Mouse (Mus musculus): ENCODE results near the gene Slc17a5. TPM values are rescaled to one million over a fixed set of nuclear protein-coding genes. Genes with fewer than 3 reads are reported as not detected.
"Not testable (repeated sequence)": the region's sequence is repeated elsewhere in the genome, so short reads cannot be mapped to it uniquely, and the experiment has no call there.

Slc17a5 gene
- total RNA-seq, 2 experiments from 2014 or later = 0.94 to 4.8 TPM

DNA sequence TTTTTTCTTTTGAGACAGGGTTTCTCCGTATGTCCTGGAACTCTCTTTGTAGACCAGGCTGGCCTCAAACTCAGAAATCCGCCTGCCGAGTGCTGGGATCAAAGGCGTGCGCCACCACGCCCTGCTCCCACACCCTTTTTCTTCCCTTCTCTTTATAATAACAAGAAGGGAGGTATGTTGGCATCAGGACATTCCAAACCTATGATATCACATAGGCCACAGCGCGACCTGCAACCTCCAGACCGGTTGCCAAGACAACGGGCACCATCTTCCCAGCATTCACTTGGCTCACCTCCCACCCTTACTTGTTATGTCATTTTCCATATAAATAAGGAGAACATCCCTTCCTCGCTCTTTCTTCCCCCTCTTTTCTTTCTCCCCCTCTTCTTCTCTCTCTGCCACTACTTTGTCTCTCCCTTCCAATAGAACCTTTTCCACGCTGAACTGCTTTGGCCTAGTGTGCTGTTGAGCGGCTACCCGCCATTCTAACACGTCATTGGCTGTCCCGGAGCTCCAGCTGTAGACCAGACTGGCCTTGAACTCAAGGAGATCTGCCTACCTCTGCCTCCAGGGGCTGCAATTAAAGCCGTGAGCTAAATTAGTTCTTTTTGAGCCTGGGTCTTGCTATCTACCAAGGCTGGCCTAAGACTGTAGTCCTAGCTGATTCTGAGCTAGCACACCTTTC lies 62.2 kb downstream of the Slc17a5 start:
- ATAC-seq (replicated peaks; ENCODE audit: low FRiP score, low TSS enrichment, poor library complexity, severe bottlenecking) = no peak

DNA sequence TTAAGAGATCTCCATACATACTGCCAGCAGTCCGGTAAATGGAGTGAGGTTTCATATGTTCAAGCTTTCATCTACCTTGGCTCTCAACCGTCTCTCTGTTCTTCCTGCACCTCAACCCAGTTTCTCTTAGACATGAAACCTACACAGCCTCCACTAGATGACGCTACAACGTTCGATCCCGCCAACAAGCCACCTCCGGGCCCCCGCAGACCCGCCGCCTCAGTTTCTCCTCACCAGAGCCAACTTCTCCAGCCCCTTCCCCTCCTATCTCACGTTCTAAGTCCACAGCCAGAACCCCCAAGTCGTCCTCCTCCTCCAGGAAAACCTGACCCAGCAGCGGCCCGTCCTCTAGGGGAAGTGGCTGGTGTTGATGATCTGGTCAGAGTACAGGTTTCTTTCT lies 66.2 kb downstream of the Slc17a5 start:
- ATAC-seq (replicated peaks; ENCODE audit: low FRiP score, low TSS enrichment, poor library complexity, severe bottlenecking) = peak; percentile 84

DNA sequence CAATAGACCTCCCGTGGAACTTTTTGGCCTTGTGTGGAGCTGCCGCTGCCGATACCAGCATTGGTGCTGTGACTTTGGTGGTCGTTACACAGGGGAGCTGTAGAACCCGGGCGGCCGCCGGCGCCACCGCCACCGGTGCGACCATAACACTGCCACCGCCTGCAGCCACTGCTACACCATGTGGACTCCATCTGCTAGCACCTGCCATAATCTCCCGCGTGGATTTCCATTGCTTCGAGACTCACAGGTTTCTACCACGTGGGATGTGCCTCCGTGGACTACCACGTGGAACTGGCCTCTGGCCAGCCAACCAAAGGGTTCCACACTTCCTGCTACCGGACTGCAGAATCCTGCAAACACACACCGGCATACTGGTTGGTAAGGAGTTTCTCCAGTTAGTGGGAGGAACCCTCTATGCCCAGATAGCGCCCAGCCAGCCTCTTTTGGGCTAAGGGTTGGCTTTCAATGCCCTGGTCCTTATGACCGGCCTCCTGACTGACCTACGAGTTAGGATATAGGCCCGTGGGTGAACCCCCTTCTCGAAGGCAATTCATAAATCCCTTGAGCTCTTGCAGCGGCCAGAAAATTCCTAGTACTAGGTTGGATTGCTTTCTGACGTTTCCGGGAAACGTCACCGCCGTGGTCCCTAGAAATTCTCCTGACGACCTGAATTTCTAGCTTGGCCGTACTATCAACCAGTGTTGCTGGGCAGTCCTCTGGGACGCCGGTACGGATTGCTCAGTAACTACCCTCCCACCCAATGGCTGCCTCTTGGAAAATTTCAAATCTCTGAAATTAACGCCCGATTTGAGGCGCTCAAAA lies 66.8 kb downstream of the Slc17a5 start:
- ATAC-seq (replicated peaks; ENCODE audit: low FRiP score, low TSS enrichment, poor library complexity, severe bottlenecking) = peak; percentile 54

DNA sequence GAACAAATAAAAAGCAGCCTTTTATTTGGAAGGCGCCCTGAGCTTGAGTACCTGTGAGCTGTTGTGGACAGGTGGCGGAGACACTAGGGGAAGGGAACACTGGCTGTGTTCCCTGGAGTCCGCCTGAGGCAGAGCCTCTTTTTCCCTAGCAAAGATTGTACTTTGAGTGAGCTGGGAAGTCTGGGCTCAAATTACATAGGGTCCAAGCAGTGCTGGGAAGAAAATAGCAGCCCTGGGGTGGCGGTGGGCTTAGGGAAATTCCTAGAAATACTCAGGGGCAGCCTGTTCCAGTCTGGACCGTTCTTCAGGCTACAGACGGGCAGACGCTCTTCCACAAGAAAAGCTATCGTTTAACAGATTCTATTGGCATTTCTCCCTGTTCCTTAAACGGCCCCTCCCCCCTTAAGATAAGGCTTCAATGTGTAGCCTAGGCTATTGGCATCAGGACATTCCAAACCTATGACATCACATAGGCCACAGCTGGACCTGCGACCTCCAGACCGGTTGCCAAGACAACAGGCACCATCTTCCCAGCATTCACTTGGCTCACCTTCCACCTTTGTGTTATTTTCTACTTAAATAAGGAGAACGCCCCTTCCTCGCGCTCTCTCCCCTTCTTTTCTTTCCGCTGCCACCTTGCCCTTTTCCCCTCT lies 67.6 kb downstream of the Slc17a5 start:
- no peak for ATAC-seq (replicated peaks; ENCODE audit: low FRiP score, low TSS enrichment, poor library complexity, severe bottlenecking)

DNA sequence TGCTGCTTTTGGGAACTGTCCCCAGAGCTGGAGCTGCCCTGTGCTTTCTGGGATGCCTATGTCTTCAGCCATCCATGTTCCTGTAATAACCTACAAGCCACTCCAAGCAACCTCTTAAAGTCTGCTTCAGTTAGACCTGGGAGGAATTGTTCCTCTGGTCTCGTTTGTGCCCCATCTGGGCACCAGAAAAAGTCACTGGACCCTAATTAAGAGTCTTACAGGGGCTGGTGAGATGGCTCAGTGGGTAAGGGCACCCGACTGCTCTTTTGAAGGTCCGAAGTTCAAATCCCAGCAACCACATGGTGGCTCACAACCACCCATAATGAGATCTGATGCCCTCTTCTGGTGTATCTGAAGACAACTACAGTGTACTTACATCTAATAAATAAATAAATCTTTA lies 70.6 kb downstream of the Slc17a5 start:
- ATAC-seq (replicated peaks; ENCODE audit: low FRiP score, low TSS enrichment, poor library complexity, severe bottlenecking) = not testable (repeated sequence)

DNA sequence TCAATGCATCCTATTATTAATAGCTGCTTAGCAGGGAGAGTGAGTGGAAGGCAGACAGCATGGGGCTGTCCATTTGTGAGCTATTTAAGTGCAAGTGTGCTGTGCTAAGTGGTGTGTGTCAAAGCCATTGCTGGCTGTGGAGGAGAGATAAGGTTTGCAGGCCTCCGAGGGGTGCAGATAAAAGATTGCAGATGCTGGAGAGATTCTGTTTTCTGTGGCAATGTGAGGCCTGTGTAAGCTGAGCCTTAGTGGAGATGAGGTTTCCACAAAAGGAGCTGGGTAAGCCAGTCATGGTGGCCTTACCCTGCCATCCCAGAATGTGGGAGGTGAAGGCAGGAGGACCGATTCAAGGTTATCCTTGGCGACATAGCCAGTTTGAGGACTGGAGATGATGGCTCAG lies 71.7 kb downstream of the Slc17a5 start:
- ATAC-seq (replicated peaks; ENCODE audit: low FRiP score, low TSS enrichment, poor library complexity, severe bottlenecking) = peak; percentile 77

DNA sequence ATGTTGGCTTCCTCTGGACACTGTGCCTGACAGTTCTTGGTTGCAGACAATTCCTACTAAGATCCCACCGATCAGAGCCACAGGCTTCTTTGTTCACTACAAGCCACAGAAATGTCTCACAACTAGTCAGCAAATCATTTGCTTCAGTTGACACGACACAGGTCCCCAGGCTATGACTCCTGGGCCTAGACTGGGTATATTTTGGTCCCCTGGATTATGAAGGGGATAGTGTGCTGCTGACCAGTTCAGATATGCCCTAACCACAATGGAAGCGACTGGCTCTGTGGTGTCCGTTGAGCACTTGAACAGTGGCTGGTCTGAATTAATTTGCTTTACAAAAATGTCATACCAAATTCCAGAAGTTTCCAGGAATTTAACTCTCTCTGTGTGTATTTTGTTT lies 73.2 kb downstream of the Slc17a5 start:
- ATAC-seq (replicated peaks; ENCODE audit: low FRiP score, low TSS enrichment, poor library complexity, severe bottlenecking) = no peak

DNA sequence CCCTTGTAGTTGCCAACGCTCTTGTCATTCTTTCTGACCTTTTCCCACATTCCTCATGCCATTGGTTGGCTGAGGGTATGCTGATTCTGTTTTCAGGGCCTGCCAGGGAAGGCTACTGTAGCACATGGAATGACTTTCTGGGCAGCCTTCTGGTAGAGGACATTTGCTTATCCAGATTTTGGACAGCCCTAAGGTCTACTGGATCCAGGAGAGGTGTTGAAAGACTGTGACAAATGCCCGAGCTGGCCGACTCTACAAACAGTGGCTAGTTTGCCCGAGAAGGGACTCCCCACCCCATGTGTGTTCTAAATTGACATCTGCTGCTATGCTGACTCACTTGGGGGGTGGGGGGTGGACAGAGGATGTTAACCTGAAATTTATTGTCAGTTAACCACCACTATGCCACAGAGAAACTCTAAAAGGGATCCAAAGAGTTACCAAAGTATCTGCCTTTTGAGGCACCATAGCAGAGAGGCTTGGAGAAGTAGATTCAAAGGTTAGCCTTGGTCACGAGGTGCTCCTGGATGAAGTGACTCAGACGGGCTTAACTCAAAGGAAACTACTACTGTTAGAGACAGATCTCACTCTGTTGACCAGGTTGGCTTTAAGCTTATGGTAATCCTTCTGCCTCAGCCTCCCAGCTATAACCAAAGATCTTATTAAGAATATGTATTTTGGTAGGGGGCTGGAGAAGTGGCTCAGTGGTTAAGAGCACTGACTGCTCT lies 73.9 kb downstream of the Slc17a5 start:
- ATAC-seq (replicated peaks; ENCODE audit: low FRiP score, low TSS enrichment, poor library complexity, severe bottlenecking) = no peak

DNA sequence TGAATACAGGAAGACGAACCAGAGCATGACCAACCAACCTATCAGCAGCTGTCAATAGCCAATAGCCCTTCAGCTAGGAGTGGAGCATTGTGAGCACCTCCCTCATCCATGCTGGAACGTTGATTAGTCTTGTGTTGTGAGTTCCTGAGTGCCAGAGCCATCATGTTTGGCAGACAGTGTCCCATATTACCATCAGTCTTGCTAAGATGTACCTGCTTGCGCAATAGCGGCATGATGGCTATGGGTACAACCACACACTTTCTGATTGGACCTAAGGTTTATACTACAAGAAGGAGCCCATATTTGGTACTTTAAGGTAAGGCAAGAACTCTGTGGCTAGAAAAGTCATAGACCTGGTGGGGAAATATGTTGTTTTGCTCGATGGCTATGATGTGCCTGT lies 76.1 kb downstream of the Slc17a5 start:
- no peak for ATAC-seq (replicated peaks; ENCODE audit: low FRiP score, low TSS enrichment, poor library complexity, severe bottlenecking)

DNA sequence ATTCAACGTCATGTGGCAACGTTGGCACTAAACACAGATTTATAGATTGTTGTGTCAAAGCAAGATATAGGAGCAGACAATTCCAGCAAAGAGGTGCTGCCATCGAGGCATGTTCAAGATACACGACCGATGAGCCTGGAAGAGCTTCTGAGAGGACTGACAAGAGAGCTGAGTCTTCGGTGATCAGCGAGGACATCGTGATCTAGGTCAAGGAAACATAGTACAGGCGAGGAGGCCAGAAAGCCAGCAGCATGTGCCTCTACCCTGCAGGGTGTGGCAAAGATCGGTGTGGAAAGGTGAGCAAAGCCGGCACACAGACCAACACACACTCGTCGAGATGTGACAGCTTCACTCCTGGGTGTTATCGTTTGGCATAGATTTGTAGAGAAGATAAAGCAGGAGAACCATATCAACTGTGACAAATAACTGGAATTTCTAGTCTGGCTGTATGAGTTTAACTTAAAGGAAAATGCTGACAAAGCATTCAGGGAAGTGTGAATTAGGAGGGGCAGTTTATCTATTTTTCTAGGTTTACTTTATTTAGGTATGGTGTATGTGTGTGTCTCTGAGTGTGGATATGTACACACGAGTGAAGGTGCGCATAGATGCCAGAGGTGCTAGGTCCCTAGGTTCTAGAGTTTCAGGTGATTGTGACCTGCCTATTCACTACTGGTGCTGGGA lies 79.6 kb downstream of the Slc17a5 start:
- ATAC-seq (replicated peaks; ENCODE audit: low FRiP score, low TSS enrichment, poor library complexity, severe bottlenecking) = no peak

DNA sequence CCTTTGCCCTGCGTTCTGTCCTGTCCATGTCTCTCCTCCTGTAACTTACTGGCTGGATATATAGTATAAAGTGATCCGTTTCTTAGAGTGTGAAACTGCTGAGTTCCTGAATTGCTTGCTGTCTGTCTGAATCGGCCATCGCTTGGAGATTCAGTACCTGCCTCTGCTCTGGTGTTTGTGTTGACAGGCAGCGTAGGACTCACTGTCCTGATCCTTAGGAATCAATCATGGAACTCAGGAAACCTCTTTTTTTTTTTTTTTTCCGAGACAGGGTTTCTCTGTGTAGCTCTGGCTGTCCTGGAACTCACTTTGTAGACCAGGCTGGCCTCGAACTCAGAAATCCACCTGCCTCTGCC lies 81.1 kb downstream of the Slc17a5 start:
- no peak for ATAC-seq (replicated peaks; ENCODE audit: low FRiP score, low TSS enrichment, poor library complexity, severe bottlenecking)

DNA sequence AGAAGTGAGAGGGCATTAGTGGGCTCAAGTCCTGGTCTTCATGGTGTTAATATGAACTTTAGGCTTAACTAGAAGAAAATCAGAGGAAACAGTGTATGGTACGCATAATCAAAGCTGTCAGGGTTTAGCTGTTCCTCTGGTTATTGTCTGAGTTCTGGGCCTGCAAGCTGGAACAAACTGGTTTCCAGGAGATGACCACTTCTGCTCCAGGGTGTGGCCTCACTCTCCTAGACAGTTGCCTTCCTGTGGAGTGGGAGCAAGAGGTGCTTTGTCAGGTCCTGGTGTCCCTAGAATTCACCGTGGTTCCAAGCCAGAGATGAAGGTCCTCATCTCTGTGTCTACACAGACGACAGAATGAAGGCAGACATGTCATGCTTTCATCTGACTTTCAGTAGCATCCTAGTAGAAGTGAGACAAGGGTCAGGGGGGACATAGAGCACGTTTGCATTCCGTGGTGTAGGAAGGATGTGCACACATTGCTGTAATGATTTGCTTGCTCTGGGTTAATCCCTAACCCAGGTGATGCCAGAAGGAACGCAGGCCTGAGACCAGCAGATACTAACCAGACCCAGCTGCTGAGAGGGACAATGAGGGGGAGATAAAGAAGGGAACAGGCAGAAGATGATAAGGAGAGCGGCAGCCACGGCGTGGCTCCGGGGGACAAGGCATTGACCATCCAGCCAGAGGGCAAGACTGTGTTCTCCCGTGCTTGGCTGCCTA lies 81.7 kb downstream of the Slc17a5 start:
- ATAC-seq (replicated peaks; ENCODE audit: low FRiP score, low TSS enrichment, poor library complexity, severe bottlenecking) = peak; percentile 95

DNA sequence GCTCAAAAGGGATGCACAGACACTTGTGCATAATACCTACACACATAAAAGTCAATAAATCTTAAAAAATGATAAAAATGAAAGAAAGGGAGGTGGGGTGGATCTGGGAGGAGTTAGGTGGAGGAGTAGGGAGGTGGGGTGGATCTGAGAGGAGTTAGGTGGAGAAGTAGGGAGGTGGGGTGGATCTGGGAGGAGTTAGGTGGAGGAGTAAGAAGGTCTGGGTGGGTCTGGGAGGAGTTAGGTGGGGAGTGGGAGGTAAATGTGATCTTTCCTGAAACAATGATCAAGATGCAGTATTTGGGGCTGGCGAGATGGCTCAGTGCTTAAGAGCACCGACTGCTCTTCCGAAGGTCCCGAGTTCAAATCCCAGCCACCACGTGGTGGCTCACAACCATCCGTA lies 82.6 kb downstream of the Slc17a5 start:
- ATAC-seq (replicated peaks; ENCODE audit: low FRiP score, low TSS enrichment, poor library complexity, severe bottlenecking) = no peak

DNA sequence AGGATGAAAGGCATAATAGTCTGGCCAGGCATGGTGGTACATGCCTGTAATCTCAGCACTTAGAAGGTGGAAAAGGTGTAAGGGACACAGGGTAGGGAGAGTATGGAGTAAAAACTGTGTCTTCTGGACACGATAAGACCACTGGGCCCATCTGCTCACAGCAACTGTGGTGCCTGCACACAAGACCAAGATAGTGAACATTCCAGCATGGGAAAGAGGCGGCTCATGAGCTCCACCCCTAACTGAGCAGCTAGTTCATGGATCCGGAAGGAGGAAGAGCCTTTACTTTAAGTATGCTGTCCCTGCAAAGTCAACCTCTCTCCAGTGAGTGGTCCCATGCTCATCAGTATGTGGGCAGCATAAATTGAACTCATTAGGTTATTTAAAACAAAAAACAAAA lies 83.2 kb downstream of the Slc17a5 start:
- no peak for ATAC-seq (replicated peaks; ENCODE audit: low FRiP score, low TSS enrichment, poor library complexity, severe bottlenecking)

DNA sequence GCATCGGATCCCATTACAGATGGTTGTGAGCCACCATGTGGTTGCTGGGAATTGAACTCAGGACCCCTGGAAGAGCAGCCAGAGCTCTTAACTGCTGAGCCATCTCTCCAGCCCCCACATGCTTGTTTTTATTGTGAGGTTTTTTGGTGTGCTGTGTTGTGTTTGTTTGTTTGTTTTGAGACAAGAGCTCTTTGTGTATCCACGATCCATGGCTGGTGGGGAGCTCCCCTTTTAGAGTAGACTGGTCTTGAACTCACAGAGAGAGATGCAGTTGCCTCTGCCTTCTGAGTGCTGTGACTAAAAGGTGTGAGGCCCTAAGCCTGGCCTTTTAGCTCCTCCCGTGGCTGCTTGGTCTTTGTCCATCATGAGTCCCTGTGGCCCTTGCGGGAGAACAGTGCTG lies 83.7 kb downstream of the Slc17a5 start:
- no peak for ATAC-seq (replicated peaks; ENCODE audit: low FRiP score, low TSS enrichment, poor library complexity, severe bottlenecking)

DNA sequence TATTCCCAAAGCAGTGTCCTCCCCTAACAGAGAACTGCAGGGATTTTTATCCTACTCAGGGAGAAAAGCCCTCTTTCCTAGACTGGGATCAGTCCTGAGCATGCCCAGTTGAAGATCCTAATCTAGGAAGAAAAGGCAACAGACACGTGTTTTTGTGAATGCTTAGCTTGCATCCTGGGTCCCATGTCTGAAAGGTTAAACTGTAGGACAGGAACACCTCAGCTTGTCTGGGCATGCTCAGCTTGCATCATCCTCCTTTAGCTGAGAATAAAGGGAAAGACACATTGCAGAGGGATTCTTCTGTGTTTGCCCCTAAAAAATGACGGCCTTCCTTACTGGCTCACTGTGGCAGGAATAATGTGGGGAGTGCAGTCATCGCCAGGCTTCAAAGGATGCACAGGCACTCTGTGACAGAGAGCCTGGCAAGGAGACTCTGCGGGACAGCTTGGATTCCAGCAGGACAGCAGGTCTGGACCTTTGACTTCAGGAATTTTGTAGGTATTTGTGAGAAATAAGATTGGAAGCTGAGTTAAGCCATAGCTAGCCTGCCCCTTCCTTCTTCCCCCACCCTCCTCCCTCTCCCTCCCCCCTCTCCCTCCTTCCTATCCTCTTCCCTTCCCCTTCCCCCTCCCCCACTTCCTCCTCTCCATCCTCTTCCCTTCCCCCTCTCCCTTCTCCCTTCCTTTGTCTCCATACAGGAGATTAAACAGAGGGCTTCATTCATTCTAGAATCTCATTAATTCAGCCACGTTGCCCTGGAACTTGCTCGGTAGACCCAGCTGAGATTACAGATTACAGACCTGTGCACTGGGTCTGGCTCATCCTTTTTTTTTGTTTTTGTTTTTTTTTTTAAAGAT lies 84.4 kb downstream of the Slc17a5 start:
- ATAC-seq (replicated peaks; ENCODE audit: low FRiP score, low TSS enrichment, poor library complexity, severe bottlenecking) = no peak

DNA sequence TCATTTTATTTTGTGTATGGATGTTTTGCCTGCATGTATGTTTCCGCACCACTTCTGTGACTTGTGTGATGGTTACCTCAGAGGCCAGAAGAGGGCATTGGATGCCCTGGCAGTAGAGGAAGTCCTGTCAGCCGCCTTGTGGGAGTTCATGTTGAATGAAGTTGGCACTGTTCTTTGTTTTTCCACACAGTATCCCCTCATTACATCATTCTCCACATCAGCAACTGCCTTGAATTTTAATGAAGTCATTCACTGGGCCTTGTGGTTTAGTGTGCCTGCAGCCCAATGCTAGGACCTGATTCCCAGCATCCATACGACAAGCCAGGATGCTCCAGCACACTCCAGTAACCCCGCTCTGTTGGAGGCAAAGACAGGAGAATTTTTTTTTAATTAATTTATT lies 86.6 kb downstream of the Slc17a5 start:
- ATAC-seq (replicated peaks; ENCODE audit: low FRiP score, low TSS enrichment, poor library complexity, severe bottlenecking) = no peak

DNA sequence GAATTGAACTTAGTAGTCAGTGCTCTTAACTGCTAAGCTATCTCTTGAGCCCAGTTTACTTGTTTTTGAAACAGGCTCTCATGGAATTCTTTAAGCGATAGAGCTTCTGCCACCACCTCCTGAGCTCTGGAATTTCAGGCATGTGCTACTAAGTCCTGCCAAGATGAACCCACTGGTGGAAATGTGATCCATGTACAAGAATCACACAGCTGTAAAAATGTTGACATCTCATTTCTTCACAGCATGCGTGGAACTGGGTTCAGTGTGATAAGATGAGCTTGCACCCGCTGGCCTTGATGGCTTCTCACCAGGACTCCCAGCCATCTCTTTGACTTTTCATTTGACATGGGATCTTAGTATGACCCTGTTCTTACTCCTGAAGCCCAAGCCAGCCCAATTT lies 87.5 kb downstream of the Slc17a5 start:
- ATAC-seq (replicated peaks; ENCODE audit: low FRiP score, low TSS enrichment, poor library complexity, severe bottlenecking) = no peak
